Mouse (Mus musculus): ENCODE results near the gene Col17a1. TPM values are rescaled to one million over a fixed set of nuclear protein-coding genes. Genes with fewer than 3 reads are reported as not detected.

The Col17a1 gene
- total and polyA plus RNA-seq, 2 experiments from 2014 or later: 0.42 to 0.57 TPM

- no peak for DNase-seq
- WGBS: 31% methylated on average over 3 of the region's 3 CpGs
Observed at GRCm38 (mm10) chr19:47608513-47608912, 83.4 kb downstream of the Col17a1 start.

More at GRCm38 (mm10) chr19:47608513-47608912, 83.4 kb downstream of the Col17a1 start:
- no peak for TF ChIP-seq CTCF (IDR thresholded peaks at IDR 0.05; ENCODE audit: low read depth)
- Histone ChIP-seq H3K9ac (no peak overlapping the region), H3K9me3 (ENCODE audit: low read length) (no peaks in the 10 kb centered on the region), H3K36me3 (ENCODE audit: insufficient read depth) (no peaks in the 10 kb centered on the region), H3K4me3 (ENCODE audit: low read depth, low read length) (no peak overlapping the region), H3K4me1 (ENCODE audit: insufficient read depth) (no peaks in the 10 kb centered on the region), H3K27me3 (ENCODE audit: insufficient read depth, low read length) (no peaks in the 10 kb centered on the region), H3K27ac (ENCODE audit: low read depth, low read length) (no peak overlapping the region), H3K4me2 (ENCODE audit: low read depth) (no peak overlapping the region)
- no peak for ATAC-seq

Other genes with a start within 250 kb of the Col17a1 start
- gene Sh3pxd2a, start 227.7 kb downstream of the Col17a1 start, total RNA-seq (2014; rRNA removed): 16.1 and 20.8 TPM in 2 replicates
- gene Sh3pxd2a, start 227.7 kb downstream of the Col17a1 start, polyA plus RNA-seq (2015; fragmentation: Nextera tagmentation; extraction: Ambion mirVana): 0.98 and 1.2 TPM in 2 replicates
- gene Stn1, start 154.6 kb downstream of the Col17a1 start, total RNA-seq (2014; rRNA removed): 17.1 and 19.6 TPM in 2 replicates
- gene Stn1, start 154.6 kb downstream of the Col17a1 start, polyA plus RNA-seq (2015; fragmentation: Nextera tagmentation; extraction: Ambion mirVana): 20.9 and 22.7 TPM in 2 replicates
- 24.5 and 28.4 TPM in 2 replicates for gene Slk, start 112.4 kb downstream of the Col17a1 start, total RNA-seq (2014; rRNA removed)
- gene Slk, start 112.4 kb downstream of the Col17a1 start, polyA plus RNA-seq (2015; fragmentation: Nextera tagmentation; extraction: Ambion mirVana): 3.1 and 3.8 TPM in 2 replicates
- gene Sfr1, start 39.6 kb upstream of the Col17a1 start, total RNA-seq (2014; rRNA removed): 67.0 and 85.9 TPM in 2 replicates
- 211 and 215 TPM in 2 replicates for gene Sfr1, start 39.6 kb upstream of the Col17a1 start, polyA plus RNA-seq (2015; fragmentation: Nextera tagmentation; extraction: Ambion mirVana)
- gene Gsto1, start 162.9 kb upstream of the Col17a1 start, total RNA-seq (2014; rRNA removed): 120 and 187 TPM in 2 replicates
- gene Gsto1, start 162.9 kb upstream of the Col17a1 start, polyA plus RNA-seq (2015; fragmentation: Nextera tagmentation; extraction: Ambion mirVana): 166 and 184 TPM in 2 replicates
- gene Gsto2, start 173.4 kb upstream of the Col17a1 start, total RNA-seq (2014; rRNA removed): 0.77 and 0.95 TPM in 2 replicates
- 0.88 and 0.93 TPM in 2 replicates for gene Gsto2, start 173.4 kb upstream of the Col17a1 start, polyA plus RNA-seq (2015; fragmentation: Nextera tagmentation; extraction: Ambion mirVana)
- 2.1 and 2.3 TPM in 2 replicates for gene Cfap43, start 227.2 kb upstream of the Col17a1 start, total RNA-seq (2014; rRNA removed)
- 0.99 and 1.8 TPM in 2 replicates for gene Cfap43, start 227.2 kb upstream of the Col17a1 start, polyA plus RNA-seq (2015; fragmentation: Nextera tagmentation; extraction: Ambion mirVana)
- 3.8 and 4.9 TPM in 2 replicates for gene Itprip, start 227.2 kb upstream of the Col17a1 start, total RNA-seq (2014; rRNA removed)
- 2.2 and 2.4 TPM in 2 replicates for gene Itprip, start 227.2 kb upstream of the Col17a1 start, polyA plus RNA-seq (2015; fragmentation: Nextera tagmentation; extraction: Ambion mirVana)
- gene Cfap58, start 245.6 kb upstream of the Col17a1 start, total RNA-seq (2014; rRNA removed): 0.46 and 2.6 TPM in 2 replicates
- 0.42 and 0.62 TPM in 2 replicates for gene Cfap58, start 245.6 kb upstream of the Col17a1 start, polyA plus RNA-seq (2015; fragmentation: Nextera tagmentation; extraction: Ambion mirVana)